In the genomic region with DNA sequence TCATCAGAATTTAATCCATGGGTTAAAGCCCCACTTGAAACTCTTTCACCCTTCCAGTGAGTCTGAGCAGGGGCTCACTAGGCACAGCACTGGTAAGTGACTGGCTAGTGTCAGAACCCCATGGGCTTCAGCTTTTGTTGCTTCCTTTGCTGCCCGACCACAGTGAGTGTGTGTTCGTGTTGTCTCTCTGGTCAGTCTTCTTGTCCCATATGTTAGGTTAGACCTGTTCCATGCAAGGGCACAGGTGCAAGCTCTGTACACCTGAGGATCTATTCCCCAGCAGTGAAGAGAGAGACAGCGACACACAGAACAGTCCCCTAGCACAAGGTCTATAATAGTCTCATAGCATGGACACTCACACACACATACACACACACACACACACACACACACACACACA, we compare ENCODE assay signal across 16 mouse cellular contexts.
"Had no signal": no experiment of that assay in that cellular context is flagged by ENCODE, and none has a peak within 500 bp of the region (broad histone marks: within the 10 kb centered on the region; RNA-seq: fewer than 3 reads in every experiment).

No protein-coding gene starts in this region.

- H3K27me3 ChIP-seq: neural tube, embryonic 13.5 days; neural tube, embryonic 15.5 days; stomach, embryonic 15.5 days had no signal

- H3K4me3 ChIP-seq: neural tube, embryonic 13.5 days; neural tube, embryonic 15.5 days; stomach, embryonic 15.5 days had no signal

- H3K9ac ChIP-seq: neural tube, embryonic 13.5 days; neural tube, embryonic 15.5 days; stomach, embryonic 15.5 days had no signal

- H3K4me2 ChIP-seq: neural tube, embryonic 13.5 days; neural tube, embryonic 15.5 days; stomach, embryonic 15.5 days had no signal

- H3K27ac ChIP-seq: neural tube, embryonic 13.5 days; neural tube, embryonic 15.5 days; stomach, embryonic 15.5 days; stomach, postnatal 0 days had no signal

- H3K9me3 ChIP-seq: neural tube, embryonic 13.5 days; neural tube, embryonic 15.5 days; stomach, embryonic 15.5 days had no signal

- DNase-seq: retina, postnatal 1 day; right cerebral cortex, adult 18-20 months; right cerebral cortex, postnatal 14 days; right cerebral cortex, postnatal 25 days; right cerebral cortex, postnatal 4 days; spleen, adult 18-20 months; thymus, adult 18-20 months; thymus, adult 2 months; thymus, postnatal 14 days; thymus, postnatal 25 days; thymus, postnatal 36 days; thymus, postnatal 4 days had no signal

- H3K36me3 ChIP-seq: neural tube, embryonic 15.5 days; stomach, embryonic 15.5 days had no signal

- H3K4me1 ChIP-seq: neural tube, embryonic 13.5 days; neural tube, embryonic 15.5 days; stomach, embryonic 15.5 days had no signal
